Mouse (Mus musculus) heart, embryonic 16.5 days (tissue): Measurements from ENCODE around the gene Slc50a1. TPM values are rescaled to one million over a fixed set of nuclear protein-coding genes. Genes with fewer than 3 reads are reported as not detected.

Source experiments
- ATAC-seq: fragments of 200-750 bp; cut with Nextera tagmentation; replicated peaks from 2 replicates; pipeline ENCODE4 v1.8.0; 2017; ENCODE audit warnings: moderate number of reproducible peaks; ENCODE audit not compliant: insufficient read depth, low FRiP score; ENCODE audit errors: extremely low read depth
- H3K27ac ChIP-seq: fragments of 300-500 bp; sonication (generic); 2 replicates; pipeline ENCODE4 v1.5.1; 2014; ENCODE audit warnings: mild to moderate bottlenecking, low read length, control low read depth, moderate library complexity
- H3K27me3 ChIP-seq: fragments of 300-500 bp; sonication (generic); 2 replicates; pipeline ENCODE4 v1.6.1; 2014; ENCODE audit warnings: low read length, mixed read lengths; ENCODE audit not compliant: control insufficient read depth, insufficient read depth
- H3K36me3 ChIP-seq: fragments of 300-500 bp; sonication (generic); 2 replicates; pipeline ENCODE4 v1.6.1; 2014; ENCODE audit not compliant: control insufficient read depth, insufficient read depth
- H3K4me1 ChIP-seq: fragments of 300-500 bp; sonication (generic); 2 replicates; pipeline ENCODE4 v1.6.1; 2014; ENCODE audit warnings: low read length, mixed read lengths; ENCODE audit not compliant: control insufficient read depth, insufficient read depth
- H3K4me2 ChIP-seq: fragments of 300-500 bp; sonication (generic); 2 replicates; pipeline ENCODE4 v1.6.1; 2014; ENCODE audit warnings: low read depth, mild to moderate bottlenecking, control low read depth, low read length
- H3K4me3 ChIP-seq: fragments of 300-500 bp; sonication (generic); 2 replicates; pipeline ENCODE4 v1.5.1; 2014; ENCODE audit warnings: mild to moderate bottlenecking, control low read depth, low read length
- H3K9ac ChIP-seq: fragments of 300-500 bp; sonication (generic); 2 replicates; pipeline ENCODE4 v1.6.1; 2014; ENCODE audit warnings: low read length, control low read depth
- H3K9me3 ChIP-seq: fragments of 300-500 bp; sonication (generic); replicated peaks from 2 replicates; pipeline ENCODE4 v1.6.1; 2016; ENCODE audit warnings: low read length; ENCODE audit not compliant: control insufficient read depth
- WGBS: fragments of 180-500 bp; shearing (Covaris S2); extraction: QIAGEN DNeasy Blood & Tissue Kit; methylation state at CpG from one replicate; pipeline ENCODE4 v1.1.7; 2014; 5-methylcytosine and 5-hydroxymethylcytosine counted together
- polyA plus RNA-seq: library from polyadenylated mRNA; unstranded; fragments of >200 nt; fragmentation: Nextera tagmentation; extraction: Ambion mirVana; gene quantifications from 2 replicates; pipeline ENCODE4 v1.2.1, GENCODE M21; 2015

Gene Slc50a1
- polyA plus RNA-seq, 1 experiment from 2014 or later, result 44.8 TPM

- peaks cover 8% of the 10 kb centered on the region; the same call in 1 of the 2 replicates for H3K36me3 ChIP-seq
- H3K4me1 ChIP-seq, result peaks cover 20% of the 10 kb centered on the region
- 1% methylated on average over 26 of the region's 26 CpGs for WGBS
- H3K9ac ChIP-seq, result 0 out of 2 replicates have a peak overlapping the region, but pooled peaks have one; percentile 33
- H3K27ac ChIP-seq, result no peak overlapping the region
- peak overlapping the region; percentile 84 for H3K4me2 ChIP-seq
- H3K4me3 ChIP-seq, result peak overlapping the region; percentile 39
- no peak for ATAC-seq
- H3K9me3 ChIP-seq, result no peaks in the 10 kb centered on the region
- H3K27me3 ChIP-seq, result peaks cover 11% of the 10 kb centered on the region
Observed at GRCm38 (mm10) chr3:89244982-89245687, 25.2 kb downstream of the Slc50a1 start.

- WGBS, result 16% methylated on average over 25 of the region's 25 CpGs
- Histone ChIP-seq H3K36me3 (peaks cover 5% of the 10 kb centered on the region; the same call in 1 of the 2 replicates), H3K4me3 (peak overlapping the region; percentile 39), H3K27ac (no peak overlapping the region), H3K27me3 (peaks cover 11% of the 10 kb centered on the region), H3K4me2 (peak overlapping the region; percentile 84), H3K9me3 (no peaks in the 10 kb centered on the region), H3K9ac (no peak overlapping the region), H3K4me1 (peaks cover 20% of the 10 kb centered on the region)
- ATAC-seq, result no peak
Observed at GRCm38 (mm10) chr3:89244158-89244981, 26.0 kb downstream of the Slc50a1 start.

GRCm38 (mm10) chr3:89243609-89244008, 26.8 kb downstream of the Slc50a1 start:
- Histone ChIP-seq H3K36me3 (peaks cover 5% of the 10 kb centered on the region; the same call in 1 of the 2 replicates), H3K27ac (no peak overlapping the region), H3K27me3 (peaks cover 11% of the 10 kb centered on the region), H3K9me3 (no peaks in the 10 kb centered on the region), H3K9ac (no peak overlapping the region), H3K4me3 (0 out of 2 replicates have a peak overlapping the region, but pooled peaks have one; percentile 15), H3K4me2 (peak overlapping the region; percentile 47; the same call in 1 of the 2 replicates), H3K4me1 (peaks cover 20% of the 10 kb centered on the region)
- no peak; the same call in 1 of the 2 replicates for ATAC-seq
- WGBS, result 16% methylated on average over 14 of the region's 14 CpGs

- Histone ChIP-seq H3K27me3 (peaks cover 11% of the 10 kb centered on the region), H3K36me3 (no peaks in the 10 kb centered on the region), H3K4me2 (no peak overlapping the region), H3K27ac (no peak overlapping the region), H3K4me1 (peaks cover 19% of the 10 kb centered on the region), H3K9me3 (no peaks in the 10 kb centered on the region), H3K9ac (no peak overlapping the region), H3K4me3 (no peak overlapping the region)
- ATAC-seq, result no peak
- WGBS, result 69% methylated on average over 9 of the region's 9 CpGs
Observed at GRCm38 (mm10) chr3:89242331-89242895, 28.0 kb downstream of the Slc50a1 start.

GRCm38 (mm10) chr3:89238494-89238893, 31.9 kb downstream of the Slc50a1 start:
- H3K27me3 ChIP-seq, result no peaks in the 10 kb centered on the region
- H3K27ac ChIP-seq, result no peak overlapping the region
- H3K36me3 ChIP-seq, result no peaks in the 10 kb centered on the region
- 59% methylated on average over 12 of the region's 12 CpGs for WGBS
- H3K9ac ChIP-seq, result no peak overlapping the region
- H3K4me2 ChIP-seq, result no peak overlapping the region
- no peak overlapping the region for H3K4me3 ChIP-seq
- H3K4me1 ChIP-seq, result peaks cover 4% of the 10 kb centered on the region
- ATAC-seq, result no peak
- H3K9me3 ChIP-seq, result no peaks in the 10 kb centered on the region

GRCm38 (mm10) chr3:89237682-89238081, 32.7 kb downstream of the Slc50a1 start:
- WGBS, result 87% methylated on average over 21 of the region's 21 CpGs
- ATAC-seq, result no peak
- H3K4me1 ChIP-seq, result peaks cover 12% of the 10 kb centered on the region
- no peak overlapping the region for H3K9ac ChIP-seq
- H3K4me2 ChIP-seq, result no peak overlapping the region
- H3K36me3 ChIP-seq, result no peaks in the 10 kb centered on the region
- no peak overlapping the region for H3K4me3 ChIP-seq
- no peaks in the 10 kb centered on the region for H3K27me3 ChIP-seq
- no peak overlapping the region for H3K27ac ChIP-seq
- H3K9me3 ChIP-seq, result no peaks in the 10 kb centered on the region

- Histone ChIP-seq H3K36me3 (no peaks in the 10 kb centered on the region), H3K4me3 (no peak overlapping the region), H3K4me2 (no peak overlapping the region), H3K27me3 (no peaks in the 10 kb centered on the region), H3K4me1 (peaks cover 14% of the 10 kb centered on the region), H3K9me3 (no peaks in the 10 kb centered on the region), H3K9ac (no peak overlapping the region), H3K27ac (no peak overlapping the region)
- no peak for ATAC-seq
- WGBS, result 74% methylated on average over 10 of the region's 10 CpGs
Observed at GRCm38 (mm10) chr3:89236516-89236915, 33.9 kb downstream of the Slc50a1 start.

GRCm38 (mm10) chr3:89233562-89234110, 36.7 kb downstream of the Slc50a1 start:
- H3K4me2 ChIP-seq, result peak overlapping the region; percentile 17; the same call in 1 of the 2 replicates
- H3K27ac ChIP-seq, result peak overlapping the region; percentile 64
- no peaks in the 10 kb centered on the region for H3K36me3 ChIP-seq
- no peak overlapping the region for H3K4me3 ChIP-seq
- H3K9ac ChIP-seq, result peak overlapping the region; percentile 44; the same call in 1 of the 2 replicates
- 37% methylated on average over 14 of the region's 14 CpGs for WGBS
- ATAC-seq, result peak; percentile 74
- H3K27me3 ChIP-seq, result 0 out of 2 replicates have a peak, but pooled peaks cover 3% of the 10 kb centered on the region
- peaks cover 14% of the 10 kb centered on the region for H3K4me1 ChIP-seq
- H3K9me3 ChIP-seq, result no peaks in the 10 kb centered on the region
